Mouse (Mus musculus): Measurements from ENCODE around the gene Spag6.

- TF ChIP-seq GATA1 (IDR thresholded peaks at IDR 0.05; ENCODE audit: borderline replicate concordance, low read length) (no peak), FLI1 (IDR thresholded peaks at IDR 0.05; ENCODE audit: low read length) (no peak)
Observed at GRCm38 (mm10) chr2:18698663-18699385, 5.0 kb downstream of the Spag6 start.

All from megakaryocyte, embryonic 14.5 days (primary cell).